Mouse (Mus musculus) MEL (cell line): ENCODE data around the gene Nrcam. TPM values are rescaled to one million over a fixed set of nuclear protein-coding genes. Genes with fewer than 3 reads are reported as not detected.
"Not testable (repeated sequence)": the region's sequence is repeated elsewhere in the genome, so short reads cannot be mapped to it uniquely, and the experiment has no call there.

Source experiments
- DNase-seq: peaks from one replicate; pipeline ENCODE4 v3.0.0; 2011; ENCODE audit warnings: low read depth, low spot score
- H3K27ac ChIP-seq: 2 replicates; pipeline ENCODE4 v1.5.1; 2012; ENCODE audit warnings: low read depth, mild to moderate bottlenecking, control low read depth, low read length, moderate library complexity; ENCODE audit not compliant: control insufficient read depth
- H3K27me3 ChIP-seq, 2 experiments: fragments of 150-350 bp in 1 of 2; sonication (generic) in 1 of 2; 2 replicates each; pipeline ENCODE4 v1.6.1; 2012; ENCODE audit warnings: low read length in 2 of 2, mild to moderate bottlenecking in 2 of 2, improper control_type of control experiment in 1 of 2, moderate library complexity in 1 of 2; ENCODE audit not compliant: insufficient read depth in 2 of 2, control insufficient read depth in 1 of 2
- H3K36me3 ChIP-seq, 2 experiments: 2 replicates each; pipeline ENCODE4 v1.6.1; 2012 to 2014; ENCODE audit warnings: low read length in 2 of 2, improper control_type of control experiment in 1 of 2, inconsistent platforms in 1 of 2, mild to moderate bottlenecking in 1 of 2; ENCODE audit not compliant: insufficient read depth in 2 of 2, control insufficient read depth in 1 of 2
- H3K4me1 ChIP-seq, 2 experiments: fragments of 150-350 bp in 1 of 2; sonication (generic) in 1 of 2; 2 replicates each; pipeline ENCODE4 v1.6.1; 2012; ENCODE audit warnings: low read length in 2 of 2, improper control_type of control experiment in 1 of 2, mild to moderate bottlenecking in 1 of 2; ENCODE audit not compliant: insufficient read depth in 2 of 2, control insufficient read depth in 1 of 2
- H3K4me3 ChIP-seq, 2 experiments: fragments of 150-350 bp in 1 of 2; sonication (generic) in 1 of 2; 2 replicates each; pipeline ENCODE4 v1.5.1; 2012; ENCODE audit warnings: low read depth in 2 of 2, low read length in 2 of 2, mild to moderate bottlenecking in 2 of 2, moderate library complexity in 2 of 2, control low read depth in 1 of 2, improper control_type of control experiment in 1 of 2; ENCODE audit not compliant: control insufficient read depth in 1 of 2, insufficient read depth in 1 of 2
- H3K79me2 ChIP-seq: 2 replicates; pipeline ENCODE4 v1.6.1; 2012; ENCODE audit warnings: mild to moderate bottlenecking, low read length, moderate library complexity; ENCODE audit not compliant: control insufficient read depth, poor library complexity, insufficient read depth
- H3K9ac ChIP-seq: 2 replicates; pipeline ENCODE4 v1.6.1; 2012; ENCODE audit warnings: low read depth, mild to moderate bottlenecking, control low read depth, low read length, moderate library complexity; ENCODE audit not compliant: control insufficient read depth, poor library complexity, severe bottlenecking
- H3K9me3 ChIP-seq: fragments of 150-350 bp; sonication (generic); replicated peaks from 2 replicates; pipeline ENCODE4 v1.6.1; 2012; ENCODE audit warnings: mild to moderate bottlenecking, low read length, improper control_type of control experiment, moderate library complexity; ENCODE audit not compliant: insufficient read depth
- BHLHE40 ChIP-seq: IDR thresholded peaks from 2 replicates; pipeline ENCODE4 v1.6.1; 2012; ENCODE audit warnings: low read depth, mild to moderate bottlenecking, inconsistent platforms, low read length, improper control_type of control experiment, borderline replicate concordance
- CTCF ChIP-seq, 3 experiments: IDR thresholded peaks in 2 of 3; conservative IDR thresholded peaks in 1 of 3; 2 replicates each; pipeline ENCODE4 v1.5.1; 2011 to 2012; ENCODE audit warnings: low read length in 3 of 3, low read depth in 2 of 3, mild to moderate bottlenecking in 2 of 3, improper control_type of control experiment in 1 of 3, inconsistent platforms in 1 of 3, mixed read lengths in 1 of 3, moderate library complexity in 1 of 3; ENCODE audit not compliant: control insufficient read depth in 1 of 3, insufficient read depth in 1 of 3, poor library complexity in 1 of 3, severe bottlenecking in 1 of 3
- ELF1 ChIP-seq: IDR thresholded peaks from 2 replicates; pipeline ENCODE4 v1.6.1; 2014; ENCODE audit warnings: low read depth, mild to moderate bottlenecking, inconsistent platforms, low read length, improper control_type of control experiment, moderate library complexity
- EP300 ChIP-seq, 2 experiments: IDR thresholded peaks; 2 replicates each; pipeline ENCODE4 v1.6.1; 2011; ENCODE audit warnings: improper control_type of control experiment in 2 of 2, low read length in 2 of 2, low read depth in 1 of 2, mild to moderate bottlenecking in 1 of 2
- GABPA ChIP-seq: IDR thresholded peaks from 2 replicates; pipeline ENCODE4 v1.6.1; 2012; ENCODE audit warnings: low read depth, mild to moderate bottlenecking, inconsistent platforms, low read length, improper control_type of control experiment, moderate library complexity
- JUND ChIP-seq: IDR thresholded peaks from 2 replicates; pipeline ENCODE4 v1.6.1; 2011; ENCODE audit warnings: low read depth, mild to moderate bottlenecking, improper control_type of control experiment, low read length
- KAT2A ChIP-seq: conservative IDR thresholded peaks from 2 replicates; pipeline ENCODE4 v1.6.1; 2012; ENCODE audit warnings: low read depth, low read length, improper control_type of control experiment, inconsistent platforms
- MAFK ChIP-seq: IDR thresholded peaks from 2 replicates; pipeline ENCODE4 v1.6.1; 2011; ENCODE audit warnings: low read depth, mild to moderate bottlenecking, low read length, improper control_type of control experiment, borderline replicate concordance
- MAX ChIP-seq: IDR thresholded peaks from 2 replicates; pipeline ENCODE4 v1.6.1; 2011; ENCODE audit warnings: low read length, improper control_type of control experiment
- MAZ ChIP-seq: IDR thresholded peaks from 2 replicates; pipeline ENCODE4 v1.6.1; 2012; ENCODE audit warnings: low read depth, mild to moderate bottlenecking, inconsistent platforms, low read length, improper control_type of control experiment
- MYC ChIP-seq: IDR thresholded peaks from 2 replicates; pipeline ENCODE4 v1.6.1; 2011; ENCODE audit warnings: low read depth, mild to moderate bottlenecking, low read length, improper control_type of control experiment, moderate library complexity
- NRF1 ChIP-seq: IDR thresholded peaks from 2 replicates; pipeline ENCODE4 v1.6.1; 2014; ENCODE audit warnings: low read depth, mild to moderate bottlenecking, inconsistent platforms, low read length, improper control_type of control experiment, moderate library complexity; ENCODE audit not compliant: poor library complexity, insufficient read depth, severe bottlenecking
- POLR2AphosphoS2 ChIP-seq: IDR thresholded peaks from 2 replicates; pipeline ENCODE4 v1.6.1; 2011; ENCODE audit warnings: low read length, improper control_type of control experiment
- RCOR1 ChIP-seq: IDR thresholded peaks from 2 replicates; pipeline ENCODE4 v1.6.1; 2012; ENCODE audit warnings: low read depth, mild to moderate bottlenecking, inconsistent platforms, low read length, improper control_type of control experiment
- SIN3A ChIP-seq: IDR thresholded peaks from 2 replicates; pipeline ENCODE4 v1.6.1; 2012; ENCODE audit warnings: low read length, improper control_type of control experiment, inconsistent platforms
- SMC3 ChIP-seq: IDR thresholded peaks from 2 replicates; pipeline ENCODE4 v1.6.1; 2011; ENCODE audit warnings: low read depth, low read length, improper control_type of control experiment
- TBP ChIP-seq: IDR thresholded peaks from 2 replicates; pipeline ENCODE4 v1.8.0; 2011; ENCODE audit warnings: low read depth, low read length, improper control_type of control experiment
- TCF12 ChIP-seq: IDR thresholded peaks from 2 replicates; pipeline ENCODE4 v1.6.1; 2014; ENCODE audit warnings: low read depth, mild to moderate bottlenecking, inconsistent platforms, low read length, improper control_type of control experiment, moderate library complexity
- UBTF ChIP-seq: IDR thresholded peaks from 2 replicates; pipeline ENCODE4 v1.6.1; 2012; ENCODE audit warnings: low read depth, mild to moderate bottlenecking, inconsistent platforms, low read length, improper control_type of control experiment, moderate library complexity, borderline replicate concordance; ENCODE audit not compliant: insufficient read depth
- USF1 ChIP-seq: IDR thresholded peaks from 2 replicates; pipeline ENCODE4 v1.6.1; 2014; ENCODE audit warnings: low read depth, mild to moderate bottlenecking, inconsistent platforms, low read length, improper control_type of control experiment, moderate library complexity
- USF2 ChIP-seq, 2 experiments: IDR thresholded peaks; 2 replicates each; pipeline ENCODE4 v1.6.1; 2011 to 2012; ENCODE audit warnings: improper control_type of control experiment in 2 of 2, low read length in 2 of 2, borderline replicate concordance in 1 of 2, inconsistent platforms in 1 of 2, low read depth in 1 of 2, mild to moderate bottlenecking in 1 of 2; ENCODE audit not compliant: insufficient read depth in 1 of 2
- ZKSCAN1 ChIP-seq: IDR thresholded peaks from 2 replicates; pipeline ENCODE4 v1.6.1; 2012; ENCODE audit warnings: low read depth, mild to moderate bottlenecking, inconsistent platforms, low read length, improper control_type of control experiment, moderate library complexity
- ZMIZ1 ChIP-seq: IDR thresholded peaks from 2 replicates; pipeline ENCODE4 v1.6.1; 2012; ENCODE audit warnings: low read depth, mild to moderate bottlenecking, inconsistent platforms, low read length, improper control_type of control experiment, moderate library complexity
- polyA plus RNA-seq, 2 experiments: library from polyadenylated mRNA; stranded (reverse) in 1 of 2; unstranded in 1 of 2; fragments of >175 nt in 1 of 2; fragments of >200 nt in 1 of 2; gene quantifications; 2 replicates each; pipeline versions ENCODE4 v1.2.1 to v1.2.4; 2012; ENCODE audit warnings: low replicate concordance in 2 of 2, low read depth in 1 of 2; ENCODE audit not compliant: insufficient read length in 2 of 2, insufficient read depth in 1 of 2, missing spikeins in 1 of 2
- total RNA-seq: library from RNA; depleted of rRNA; stranded (reverse); fragments of 300-350 nt; gene quantifications from 2 replicates; pipeline ENCODE4 v1.2.3, GENCODE M21; 2012; rRNA removed

Gene Nrcam
- total RNA-seq: not detected in 2 replicates
- not detected for polyA plus RNA-seq

- TF ChIP-seq ZKSCAN1 (no peak), JUND (no peak), USF1 (no peak), NRF1 (no peak)
- no peak within 1 kb of the TSS for H3K9ac ChIP-seq
- no peak within 1 kb of the TSS for H3K27ac ChIP-seq
- H3K27me3 ChIP-seq: no peaks in the 10 kb centered on the region
- no peaks in the 10 kb centered on the region for H3K9me3 ChIP-seq
- H3K36me3 ChIP-seq: no peaks in the 10 kb centered on the region
- H3K4me1 ChIP-seq: no peaks in the 10 kb centered on the region
- DNase-seq: no peak
- H3K79me2 ChIP-seq: no peaks in the 10 kb centered on the region
- no peak within 1 kb of the TSS for H3K4me3 ChIP-seq
Observed at GRCm38 (mm10) chr12:44328381-44329315, at the start of gene Nrcam. TSS of gene Nrcam (plus strand) at chr12:44328885.

GRCm38 (mm10) chr12:44280147-44280546, 48.5 kb upstream of the Nrcam start:
- not testable (repeated sequence) for DNase-seq, H3K9me3 ChIP-seq, H3K27ac ChIP-seq, H3K36me3 ChIP-seq, H3K4me3 ChIP-seq, H3K79me2 ChIP-seq, H3K9ac ChIP-seq, H3K4me1 ChIP-seq, H3K27me3 ChIP-seq

- no peak for DNase-seq
- no peaks in the 10 kb centered on the region for H3K79me2 ChIP-seq
- TF ChIP-seq KAT2A (no peak), ELF1 (no peak), MAFK (no peak), JUND (no peak), CTCF (IDR thresholded peaks at IDR 0.05 in 2 of 3, conservative IDR thresholded peaks at IDR 0.05 in 1 of 3; ENCODE audit: control insufficient read depth in 1 of 3, insufficient read depth in 1 of 3, low read depth in 2 of 3, low read length in 3 of 3, poor library complexity in 1 of 3, severe bottlenecking in 1 of 3) (no peak), RCOR1 (no peak), TCF12 (no peak), BHLHE40 (no peak), MAX (no peak), GABPA (no peak), EP300 (IDR thresholded peaks at IDR 0.05; ENCODE audit: low read depth in 1 of 2, low read length in 2 of 2) (no peak), MAZ (no peak), POLR2AphosphoS2 (no peak), UBTF (no peak), SMC3 (no peak), USF2 (IDR thresholded peaks at IDR 0.05; ENCODE audit: borderline replicate concordance in 1 of 2, insufficient read depth in 1 of 2, low read depth in 1 of 2, low read length in 2 of 2) (no peak), SIN3A (no peak), TBP (no peak), MYC (no peak), ZMIZ1 (no peak)
- TF ChIP-seq, all 39 proteins: peak for 0
- H3K4me3 ChIP-seq: no peak overlapping the region
- no peak overlapping the region for H3K27ac ChIP-seq
- H3K4me1 ChIP-seq: no peaks in the 10 kb centered on the region
- no peak overlapping the region for H3K9ac ChIP-seq
- H3K27me3 ChIP-seq: no peaks in the 10 kb centered on the region
- H3K36me3 ChIP-seq: no peaks in the 10 kb centered on the region
- H3K9me3 ChIP-seq: no peaks in the 10 kb centered on the region
Observed at GRCm38 (mm10) chr12:44281534-44281933, 47.2 kb upstream of the Nrcam start.
